Mouse (Mus musculus): ENCODE measurements around the gene Slc2a13. TPM values are rescaled to one million over a fixed set of nuclear protein-coding genes. Genes with fewer than 3 reads are reported as not detected.
A peak's percentile ranks its signal among the peaks of the same experiment; 100 is the strongest.

The Slc2a13 gene
- polyA plus RNA-seq (2015; fragmentation: Nextera tagmentation; extraction: Ambion mirVana): 2.0 and 2.2 TPM in 2 replicates

- peaks cover 13% of the 10 kb centered on the region; the same call in 1 of the 2 replicates for H3K4me1 ChIP-seq
- H3K27me3 ChIP-seq: peaks cover 14% of the 10 kb centered on the region
- H3K9ac ChIP-seq: peak within 1 kb of the TSS; percentile 85
- H3K4me3 ChIP-seq: peak within 1 kb of the TSS; percentile 79
- under 1% methylated on average over 26 of the region's 26 CpGs for WGBS
- ATAC-seq (ENCODE audit: low FRiP score, low read depth): peak; percentile 94
- no peaks in the 10 kb centered on the region for H3K36me3 ChIP-seq
- peak within 1 kb of the TSS; percentile 80; the same call in 1 of the 2 replicates for H3K27ac ChIP-seq
- peaks cover 5% of the 10 kb centered on the region; the same call in 1 of the 2 replicates for H3K9me3 ChIP-seq
- H3K4me2 ChIP-seq (replicated peaks): peak within 1 kb of the TSS; percentile 97
These were observed at the start of gene Slc2a13 for GRCm38 (mm10) chr15:91573111-91573538. Slc2a13 (minus strand) TSS chr15:91573261.

GRCm38 (mm10) chr15:91616016-91616415 lies 43.0 kb upstream of the Slc2a13 start:
- H3K4me3 ChIP-seq: no peak overlapping the region
- WGBS: 74% methylated on average over 12 of the region's 12 CpGs

GRCm38 (mm10) chr15:91615532-91615931 lies 42.5 kb upstream of the Slc2a13 start:
- Histone ChIP-seq H3K9me3 (no peaks in the 10 kb centered on the region), H3K4me1 (no peaks in the 10 kb centered on the region), H3K36me3 (no peaks in the 10 kb centered on the region), H3K27ac (no peak overlapping the region), H3K4me2 (replicated peaks) (no peak overlapping the region), H3K9ac (no peak overlapping the region), H3K4me3 (no peak overlapping the region), H3K27me3 (no peaks in the 10 kb centered on the region)
- WGBS: 83% methylated on average over 4 of the region's 4 CpGs
- no peak for ATAC-seq (ENCODE audit: low FRiP score, low read depth)

More at GRCm38 (mm10) chr15:91616016-91616415, 43.0 kb upstream of the Slc2a13 start:
- no peaks in the 10 kb centered on the region for H3K36me3 ChIP-seq
- H3K9me3 ChIP-seq: no peaks in the 10 kb centered on the region
- H3K9ac ChIP-seq: no peak overlapping the region
- no peak for ATAC-seq (ENCODE audit: low FRiP score, low read depth)
- H3K27me3 ChIP-seq: no peaks in the 10 kb centered on the region
- no peak overlapping the region for H3K27ac ChIP-seq
- no peaks in the 10 kb centered on the region for H3K4me1 ChIP-seq
- no peak overlapping the region for H3K4me2 ChIP-seq (replicated peaks)

- Histone ChIP-seq H3K9me3 (no peaks in the 10 kb centered on the region), H3K27me3 (no peaks in the 10 kb centered on the region), H3K36me3 (no peaks in the 10 kb centered on the region), H3K4me3 (no peak overlapping the region), H3K27ac (no peak overlapping the region), H3K4me2 (replicated peaks) (no peak overlapping the region), H3K4me1 (no peaks in the 10 kb centered on the region), H3K9ac (no peak overlapping the region)
- 92% methylated on average over 11 of the region's 11 CpGs for WGBS
- no peak for ATAC-seq (ENCODE audit: low FRiP score, low read depth)
These were observed 41.1 kb upstream of the Slc2a13 start for GRCm38 (mm10) chr15:91613981-91614665.

GRCm38 (mm10) chr15:91609713-91610112 lies 36.7 kb upstream of the Slc2a13 start:
- no peak for ATAC-seq (ENCODE audit: low FRiP score, low read depth)
- Histone ChIP-seq H3K27ac (no peak overlapping the region), H3K27me3 (no peaks in the 10 kb centered on the region), H3K9ac (no peak overlapping the region), H3K4me1 (no peaks in the 10 kb centered on the region), H3K4me3 (no peak overlapping the region), H3K4me2 (replicated peaks) (no peak overlapping the region), H3K36me3 (no peaks in the 10 kb centered on the region), H3K9me3 (no peaks in the 10 kb centered on the region)
- 25% methylated on average over 8 of the region's 8 CpGs for WGBS

GRCm38 (mm10) chr15:91608811-91609210 lies 35.8 kb upstream of the Slc2a13 start:
- ATAC-seq (ENCODE audit: low FRiP score, low read depth): no peak
- no peak overlapping the region for H3K9ac ChIP-seq
- no peak overlapping the region for H3K4me3 ChIP-seq
- no peaks in the 10 kb centered on the region for H3K36me3 ChIP-seq
- no peaks in the 10 kb centered on the region for H3K9me3 ChIP-seq
- no peak overlapping the region for H3K4me2 ChIP-seq (replicated peaks)
- 78% methylated on average over 2 of the region's 2 CpGs for WGBS
- no peaks in the 10 kb centered on the region for H3K4me1 ChIP-seq
- H3K27me3 ChIP-seq: no peaks in the 10 kb centered on the region
- H3K27ac ChIP-seq: no peak overlapping the region

- no peaks in the 10 kb centered on the region for H3K36me3 ChIP-seq
- H3K4me3 ChIP-seq: no peak overlapping the region
- no peak overlapping the region for H3K9ac ChIP-seq
- no peak for ATAC-seq (ENCODE audit: low FRiP score, low read depth)
- peaks cover 9% of the 10 kb centered on the region for H3K4me1 ChIP-seq
- H3K4me2 ChIP-seq (replicated peaks): no peak overlapping the region
- H3K27me3 ChIP-seq: no peaks in the 10 kb centered on the region
- no peak overlapping the region for H3K27ac ChIP-seq
- 47% methylated on average over 7 of the region's 7 CpGs for WGBS
- no peaks in the 10 kb centered on the region for H3K9me3 ChIP-seq
These were observed 28.1 kb upstream of the Slc2a13 start for GRCm38 (mm10) chr15:91601197-91601596.

GRCm38 (mm10) chr15:91597290-91597689 lies 24.2 kb upstream of the Slc2a13 start:
- Histone ChIP-seq H3K9me3 (no peaks in the 10 kb centered on the region), H3K9ac (no peak overlapping the region), H3K4me2 (replicated peaks) (no peak overlapping the region), H3K27ac (no peak overlapping the region), H3K36me3 (no peaks in the 10 kb centered on the region), H3K4me1 (peaks cover 9% of the 10 kb centered on the region), H3K4me3 (no peak overlapping the region), H3K27me3 (no peaks in the 10 kb centered on the region)
- 85% methylated on average over 5 of the region's 5 CpGs for WGBS
- ATAC-seq (ENCODE audit: low FRiP score, low read depth): no peak

GRCm38 (mm10) chr15:91574492-91574891 lies 1.4 kb upstream of the Slc2a13 start:
- Histone ChIP-seq H3K9me3 (peaks cover 5% of the 10 kb centered on the region; the same call in 1 of the 2 replicates), H3K4me3 (no peak overlapping the region), H3K36me3 (no peaks in the 10 kb centered on the region), H3K4me2 (replicated peaks) (no peak overlapping the region), H3K27ac (no peak overlapping the region), H3K9ac (no peak overlapping the region), H3K27me3 (peaks cover 14% of the 10 kb centered on the region), H3K4me1 (peaks cover 13% of the 10 kb centered on the region; the same call in 1 of the 2 replicates)
- 27% methylated on average over 8 of the region's 8 CpGs for WGBS
- no peak for ATAC-seq (ENCODE audit: low FRiP score, low read depth)

GRCm38 (mm10) chr15:91572421-91573069 lies 516 bp downstream of the Slc2a13 start:
- no peaks in the 10 kb centered on the region for H3K36me3 ChIP-seq
- WGBS: under 1% methylated on average over 82 of the region's 91 CpGs

GRCm38 (mm10) chr15:91571981-91572380 lies 1.1 kb downstream of the Slc2a13 start:
- Histone ChIP-seq H3K9ac (peak overlapping the region; percentile 85), H3K27ac (no peak overlapping the region), H3K36me3 (no peaks in the 10 kb centered on the region), H3K4me1 (peaks cover 13% of the 10 kb centered on the region; the same call in 1 of the 2 replicates), H3K9me3 (peaks cover 5% of the 10 kb centered on the region; the same call in 1 of the 2 replicates), H3K4me2 (replicated peaks) (peak overlapping the region; percentile 97), H3K4me3 (peak overlapping the region; percentile 79), H3K27me3 (peaks cover 14% of the 10 kb centered on the region)
- no peak for ATAC-seq (ENCODE audit: low FRiP score, low read depth)
- WGBS: 8% methylated on average over 8 of the region's 8 CpGs

More at GRCm38 (mm10) chr15:91572421-91573069, 516 bp downstream of the Slc2a13 start:
- peaks cover 14% of the 10 kb centered on the region for H3K27me3 ChIP-seq
- peak overlapping the region; percentile 85 for H3K9ac ChIP-seq
- ATAC-seq (ENCODE audit: low FRiP score, low read depth): peak; percentile 90
- H3K4me1 ChIP-seq: peaks cover 13% of the 10 kb centered on the region; the same call in 1 of the 2 replicates
- H3K9me3 ChIP-seq: peaks cover 5% of the 10 kb centered on the region; the same call in 1 of the 2 replicates
- peak overlapping the region; percentile 79 for H3K4me3 ChIP-seq
- H3K27ac ChIP-seq: peak overlapping the region; percentile 80; the same call in 1 of the 2 replicates
- H3K4me2 ChIP-seq (replicated peaks): peak overlapping the region; percentile 97

- H3K4me3 ChIP-seq: no peak overlapping the region
- no peak overlapping the region for H3K9ac ChIP-seq
- H3K9me3 ChIP-seq: no peaks in the 10 kb centered on the region
- ATAC-seq (ENCODE audit: low FRiP score, low read depth): no peak
- H3K27ac ChIP-seq: no peak overlapping the region
- H3K4me2 ChIP-seq (replicated peaks): no peak overlapping the region
- no peaks in the 10 kb centered on the region for H3K36me3 ChIP-seq
- H3K27me3 ChIP-seq: peaks cover 12% of the 10 kb centered on the region
- H3K4me1 ChIP-seq: peaks cover 13% of the 10 kb centered on the region; the same call in 1 of the 2 replicates
- WGBS: 60% methylated on average over 8 of the region's 8 CpGs
These were observed 6.3 kb downstream of the Slc2a13 start for GRCm38 (mm10) chr15:91566784-91567183.

All from limb, embryonic 13.5 days (tissue).